Mouse (Mus musculus): ENCODE measurements around the gene Mapk12.

Mapk12 gene

DNA sequence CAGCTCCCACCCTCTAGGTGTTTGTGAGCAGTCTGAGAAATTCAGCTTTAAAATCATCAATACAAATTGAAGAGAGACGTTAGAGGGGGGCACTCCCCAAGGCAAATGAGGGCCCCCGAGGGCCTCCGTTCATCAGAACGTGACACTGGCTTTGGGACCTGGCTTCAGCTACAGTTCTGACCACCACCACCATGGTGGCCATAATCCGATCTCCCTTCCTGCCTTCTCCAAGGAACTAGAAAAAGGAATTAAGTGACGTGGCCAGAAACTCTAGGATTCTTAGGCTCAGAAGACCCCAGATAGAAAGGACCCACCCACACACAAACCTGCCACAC lies 39.1 kb upstream of the Mapk12 start:
- Histone ChIP-seq H3K36me3 (ENCODE audit: insufficient read depth, low read length) (peaks cover 13% of the 10 kb centered on the region), H3K9me3 (ENCODE audit: low read length) (no peaks in the 10 kb centered on the region), H3K4me3 (replicated peaks; ENCODE audit: low read length) (peak overlapping the region; percentile 89), H3K4me1 (replicated peaks; ENCODE audit: low read depth, low read length) (peaks cover 93% of the 10 kb centered on the region), H3K27me3 (ENCODE audit: insufficient read depth, low read length) (peaks cover 3% of the 10 kb centered on the region)
- no peak for TF ChIP-seq CTCF (conservative IDR thresholded peaks at IDR 0.05; ENCODE audit: low read length)
- no peak for TF ChIP-seq NANOG (IDR thresholded peaks at IDR 0.05; ENCODE audit: borderline replicate concordance, low read length)
- no peak for TF ChIP-seq POU5F1 (IDR thresholded peaks at IDR 0.05; ENCODE audit: borderline replicate concordance, low read length)

- H3K4me3 ChIP-seq (replicated peaks; ENCODE audit: low read length): peak overlapping the region; percentile 89
- peaks cover 8% of the 10 kb centered on the region; the same call in 1 of the 2 replicates for H3K36me3 ChIP-seq (ENCODE audit: insufficient read depth, low read length)
- peaks cover 93% of the 10 kb centered on the region for H3K4me1 ChIP-seq (replicated peaks; ENCODE audit: low read depth, low read length)
- peaks cover 5% of the 10 kb centered on the region for H3K27me3 ChIP-seq (ENCODE audit: insufficient read depth, low read length)
- no peaks in the 10 kb centered on the region for H3K9me3 ChIP-seq (ENCODE audit: low read length)
- TF ChIP-seq POU5F1 (IDR thresholded peaks at IDR 0.05; ENCODE audit: borderline replicate concordance, low read length) (no peak), CTCF (conservative IDR thresholded peaks at IDR 0.05; ENCODE audit: low read length) (no peak), NANOG (IDR thresholded peaks at IDR 0.05; ENCODE audit: borderline replicate concordance, low read length) (no peak)
Observed at GRCm38 (mm10) chr15:89178954-89179629, 38.6 kb upstream of the Mapk12 start.

DNA sequence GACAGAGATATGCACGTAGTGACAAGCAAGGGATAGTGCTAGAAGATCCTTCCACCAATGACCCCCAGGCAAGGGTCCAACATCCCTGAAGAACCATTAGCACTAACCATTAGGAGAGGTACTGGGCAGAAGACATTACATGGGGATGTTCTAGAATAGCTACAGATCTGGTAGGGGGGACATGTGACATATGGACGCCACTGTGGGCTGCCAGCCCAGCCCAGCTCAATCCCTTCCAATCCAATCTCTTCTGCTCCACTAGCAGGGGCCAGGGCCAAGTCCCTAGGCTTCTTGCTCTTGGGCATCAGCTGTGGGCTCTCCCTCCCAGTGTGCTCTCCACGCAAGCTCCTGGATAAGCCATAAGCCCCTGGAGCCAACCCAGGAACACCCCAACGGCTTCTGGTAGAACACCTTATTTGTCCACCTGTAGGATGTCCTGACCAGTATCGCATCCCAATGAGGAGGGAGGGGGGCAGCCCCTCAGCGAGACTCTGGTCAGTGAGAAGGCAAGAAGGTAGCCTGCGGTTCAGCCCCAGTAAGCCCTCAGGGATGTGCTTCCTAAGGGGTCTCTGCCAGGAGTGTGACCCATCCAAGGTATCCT lies 37.9 kb upstream of the Mapk12 start:
- TF ChIP-seq POU5F1 (IDR thresholded peaks at IDR 0.05; ENCODE audit: borderline replicate concordance, low read length) (no peak), CTCF (conservative IDR thresholded peaks at IDR 0.05; ENCODE audit: low read length) (no peak), NANOG (IDR thresholded peaks at IDR 0.05; ENCODE audit: borderline replicate concordance, low read length) (no peak)
- peaks cover 6% of the 10 kb centered on the region; the same call in 1 of the 2 replicates for H3K36me3 ChIP-seq (ENCODE audit: insufficient read depth, low read length)

DNA sequence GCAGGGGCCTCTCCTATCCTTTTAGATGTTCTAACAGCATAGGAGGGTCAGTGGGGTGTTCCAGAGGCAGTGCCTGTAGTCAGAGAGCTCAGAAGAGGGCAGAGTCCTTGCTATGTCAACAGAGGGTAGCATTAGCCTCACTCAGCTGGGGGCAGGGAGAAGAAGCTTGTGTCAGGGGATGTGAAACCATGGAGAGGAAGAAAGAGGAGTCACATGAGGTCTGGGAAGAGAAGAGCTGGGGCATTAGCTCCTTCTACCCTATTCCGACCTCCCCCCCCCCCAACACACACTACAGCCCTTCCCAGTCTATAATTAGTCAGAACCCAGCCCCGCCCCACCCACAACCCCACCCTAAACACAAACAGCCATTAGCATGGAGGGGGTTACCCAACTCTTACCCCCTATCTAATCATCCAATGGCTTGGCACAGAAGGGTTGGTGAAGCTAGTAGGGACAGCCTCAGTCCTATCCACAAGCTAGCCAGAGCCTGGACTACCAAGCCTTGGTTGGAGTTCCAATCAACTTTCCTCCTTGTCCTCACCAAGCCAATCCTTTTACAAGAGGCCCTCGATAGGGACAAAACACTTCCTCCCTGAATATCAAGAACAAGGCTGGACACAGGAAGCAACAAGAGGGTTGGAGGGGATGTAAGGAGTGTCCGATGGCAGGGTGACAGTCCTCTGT lies 37.2 kb upstream of the Mapk12 start:
- Histone ChIP-seq H3K4me3 (replicated peaks; ENCODE audit: low read length) (peak overlapping the region; percentile 89), H3K27me3 (ENCODE audit: insufficient read depth, low read length) (peaks cover 11% of the 10 kb centered on the region), H3K36me3 (ENCODE audit: insufficient read depth, low read length) (peaks cover 6% of the 10 kb centered on the region; the same call in 1 of the 2 replicates), H3K4me1 (replicated peaks; ENCODE audit: low read depth, low read length) (peaks cover 93% of the 10 kb centered on the region), H3K9me3 (ENCODE audit: low read length) (no peaks in the 10 kb centered on the region)
- TF ChIP-seq CTCF (conservative IDR thresholded peaks at IDR 0.05; ENCODE audit: low read length) (no peak), POU5F1 (IDR thresholded peaks at IDR 0.05; ENCODE audit: borderline replicate concordance, low read length) (no peak), NANOG (IDR thresholded peaks at IDR 0.05; ENCODE audit: borderline replicate concordance, low read length) (no peak)

More for the DNA sequence above, 37.9 kb upstream of the Mapk12 start:
- Histone ChIP-seq H3K4me3 (replicated peaks; ENCODE audit: low read length) (peak overlapping the region; percentile 89), H3K9me3 (ENCODE audit: low read length) (no peaks in the 10 kb centered on the region), H3K4me1 (replicated peaks; ENCODE audit: low read depth, low read length) (peaks cover 93% of the 10 kb centered on the region), H3K27me3 (ENCODE audit: insufficient read depth, low read length) (peaks cover 6% of the 10 kb centered on the region)

DNA sequence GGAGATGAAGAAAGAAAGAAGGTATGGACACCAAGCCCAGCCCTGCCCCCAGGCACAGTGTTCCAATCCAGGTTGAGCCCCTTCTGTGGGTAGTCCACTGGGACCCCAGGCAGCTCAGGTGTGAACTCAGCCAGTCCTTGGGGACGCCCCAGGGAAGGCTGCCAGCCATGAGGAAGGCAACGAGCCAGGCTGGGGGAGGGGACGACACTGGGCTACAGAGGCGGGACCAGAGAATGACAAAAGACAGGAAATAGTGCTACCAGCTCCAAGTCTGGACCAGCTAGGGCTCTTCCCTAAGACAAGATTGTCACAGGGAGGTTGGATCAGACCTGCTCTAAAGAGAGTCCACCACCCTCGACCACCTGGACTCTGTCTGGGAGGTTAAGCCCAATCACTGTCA lies 36.6 kb upstream of the Mapk12 start:
- TF ChIP-seq CTCF (conservative IDR thresholded peaks at IDR 0.05; ENCODE audit: low read length) (no peak), NANOG (IDR thresholded peaks at IDR 0.05; ENCODE audit: borderline replicate concordance, low read length) (no peak), POU5F1 (IDR thresholded peaks at IDR 0.05; ENCODE audit: borderline replicate concordance, low read length) (no peak)
- peaks cover 6% of the 10 kb centered on the region; the same call in 1 of the 2 replicates for H3K36me3 ChIP-seq (ENCODE audit: insufficient read depth, low read length)
- peaks cover 17% of the 10 kb centered on the region for H3K27me3 ChIP-seq (ENCODE audit: insufficient read depth, low read length)
- peak overlapping the region; percentile 64 for H3K4me3 ChIP-seq (replicated peaks; ENCODE audit: low read length)
- H3K9me3 ChIP-seq (ENCODE audit: low read length): no peaks in the 10 kb centered on the region
- peaks cover 93% of the 10 kb centered on the region for H3K4me1 ChIP-seq (replicated peaks; ENCODE audit: low read depth, low read length)

GRCm38 (mm10) chr15:89175411-89176155 lies 35.1 kb upstream of the Mapk12 start:
- H3K36me3 ChIP-seq (ENCODE audit: insufficient read depth, low read length): peaks cover 18% of the 10 kb centered on the region
- peaks cover 24% of the 10 kb centered on the region for H3K27me3 ChIP-seq (ENCODE audit: insufficient read depth, low read length)
- TF ChIP-seq CTCF (conservative IDR thresholded peaks at IDR 0.05; ENCODE audit: low read length): no peak
- TF ChIP-seq NANOG (IDR thresholded peaks at IDR 0.05; ENCODE audit: borderline replicate concordance, low read length): no peak
- no peak for TF ChIP-seq POU5F1 (IDR thresholded peaks at IDR 0.05; ENCODE audit: borderline replicate concordance, low read length)

GRCm38 (mm10) chr15:89174889-89175339 lies 34.4 kb upstream of the Mapk12 start:
- Histone ChIP-seq H3K9me3 (ENCODE audit: low read length) (no peaks in the 10 kb centered on the region), H3K4me3 (replicated peaks; ENCODE audit: low read length) (peak overlapping the region; percentile 51), H3K4me1 (replicated peaks; ENCODE audit: low read depth, low read length) (peaks cover 100% of the 10 kb centered on the region), H3K27me3 (ENCODE audit: insufficient read depth, low read length) (peaks cover 24% of the 10 kb centered on the region), H3K36me3 (ENCODE audit: insufficient read depth, low read length) (peaks cover 25% of the 10 kb centered on the region)
- TF ChIP-seq POU5F1 (IDR thresholded peaks at IDR 0.05; ENCODE audit: borderline replicate concordance, low read length): no peak
- no peak for TF ChIP-seq CTCF (conservative IDR thresholded peaks at IDR 0.05; ENCODE audit: low read length)
- TF ChIP-seq NANOG (IDR thresholded peaks at IDR 0.05; ENCODE audit: borderline replicate concordance, low read length): no peak

More at GRCm38 (mm10) chr15:89175411-89176155, 35.1 kb upstream of the Mapk12 start:
- H3K4me1 ChIP-seq (replicated peaks; ENCODE audit: low read depth, low read length): peaks cover 96% of the 10 kb centered on the region
- no peaks in the 10 kb centered on the region for H3K9me3 ChIP-seq (ENCODE audit: low read length)
- H3K4me3 ChIP-seq (replicated peaks; ENCODE audit: low read length): peak overlapping the region; percentile 51

DNA sequence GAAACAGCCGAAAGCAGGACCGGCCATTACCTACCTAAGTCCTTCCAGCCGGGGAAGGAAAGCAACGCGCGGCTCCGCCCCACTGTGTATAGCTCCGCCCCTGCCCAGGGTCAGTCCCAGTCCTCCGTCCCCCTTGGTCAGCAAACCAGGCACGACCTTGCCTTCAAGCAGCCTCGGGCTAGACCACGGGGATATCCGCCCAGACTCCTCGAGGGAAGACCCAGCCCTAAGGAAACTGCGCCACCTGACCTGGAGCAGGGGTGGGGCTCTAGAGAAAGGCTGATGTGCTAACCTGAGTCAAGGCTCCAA lies 33.4 kb upstream of the Mapk12 start:
- H3K27me3 ChIP-seq (ENCODE audit: insufficient read depth, low read length): peaks cover 24% of the 10 kb centered on the region
- no peak for TF ChIP-seq NANOG (IDR thresholded peaks at IDR 0.05; ENCODE audit: borderline replicate concordance, low read length)
- TF ChIP-seq CTCF (conservative IDR thresholded peaks at IDR 0.05; ENCODE audit: low read length): no peak
- TF ChIP-seq POU5F1 (IDR thresholded peaks at IDR 0.05; ENCODE audit: borderline replicate concordance, low read length): no peak
- no peaks in the 10 kb centered on the region for H3K9me3 ChIP-seq (ENCODE audit: low read length)
- peak overlapping the region; percentile 81 for H3K4me3 ChIP-seq (replicated peaks; ENCODE audit: low read length)
- H3K4me1 ChIP-seq (replicated peaks; ENCODE audit: low read depth, low read length): peaks cover 100% of the 10 kb centered on the region
- peaks cover 35% of the 10 kb centered on the region for H3K36me3 ChIP-seq (ENCODE audit: insufficient read depth, low read length)
